Mouse (Mus musculus): ENCODE measurements around the gene Irs1. TPM values are rescaled to one million over a fixed set of nuclear protein-coding genes. Genes with fewer than 3 reads are reported as not detected.
A peak's percentile ranks its signal among the peaks of the same experiment; 100 is the strongest.

Gene Irs1
- total RNA-seq (2021) (10 to 100 TPM in 1 of 2 experiments, 1 to 10 TPM in 1; 9.6 to 15.6 TPM), polyA plus RNA-seq (2012; rRNA removed) (7.2 and 7.5 TPM in 2 replicates)
- long read RNA-seq, full-length matches to known transcripts, result 1 of 2 reads
- long read RNA-seq, partial matches to known transcripts, result 0 of 2 reads
- long read RNA-seq, other reads (novel, unspliced or antisense), result 1 of 2 reads

DNA sequence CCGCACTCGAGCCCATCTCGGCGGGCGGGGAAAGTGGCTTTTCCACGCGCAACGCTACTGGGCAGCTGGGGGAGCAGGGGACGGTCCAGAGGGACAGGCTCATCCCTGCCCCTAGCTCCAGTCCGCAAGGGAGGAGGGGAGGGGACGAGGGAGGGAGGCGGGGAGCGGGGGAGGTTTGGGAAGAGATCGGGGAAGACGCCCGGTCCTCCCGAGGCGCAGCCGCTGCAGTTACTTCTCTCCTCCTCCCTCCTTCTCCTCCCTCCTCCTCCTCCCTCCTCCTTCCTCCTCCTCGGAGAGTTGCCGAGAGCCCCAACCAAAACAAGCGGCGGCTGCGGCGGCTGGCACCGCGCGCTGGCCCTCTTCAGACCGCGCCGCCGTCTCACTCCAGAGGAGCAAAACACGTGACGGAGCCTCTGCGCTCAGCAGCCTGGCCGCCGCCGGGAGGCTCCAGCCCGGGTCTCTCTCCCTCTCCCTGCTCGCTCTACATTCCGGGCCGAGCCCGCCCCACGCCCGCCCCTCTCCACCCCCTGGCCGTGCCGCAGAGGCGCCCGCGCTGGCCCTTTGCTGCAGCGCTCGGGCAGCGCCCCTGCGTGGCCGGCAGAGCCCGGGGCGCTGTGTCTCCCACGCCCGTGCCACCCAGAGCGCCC is at the start of gene Irs1:
Gene Irs1, minus strand, starts transcription at position 266 of the 647 bp plus-strand sequence.
- peak; percentile 95 for DNase-seq

GRCm38 (mm10) chr1:82334506-82334905 is 43.3 kb upstream of the Irs1 start:
- DNase-seq, result no peak

GRCm38 (mm10) chr1:82329954-82330247 is 38.7 kb upstream of the Irs1 start:
- no peak for DNase-seq

DNA sequence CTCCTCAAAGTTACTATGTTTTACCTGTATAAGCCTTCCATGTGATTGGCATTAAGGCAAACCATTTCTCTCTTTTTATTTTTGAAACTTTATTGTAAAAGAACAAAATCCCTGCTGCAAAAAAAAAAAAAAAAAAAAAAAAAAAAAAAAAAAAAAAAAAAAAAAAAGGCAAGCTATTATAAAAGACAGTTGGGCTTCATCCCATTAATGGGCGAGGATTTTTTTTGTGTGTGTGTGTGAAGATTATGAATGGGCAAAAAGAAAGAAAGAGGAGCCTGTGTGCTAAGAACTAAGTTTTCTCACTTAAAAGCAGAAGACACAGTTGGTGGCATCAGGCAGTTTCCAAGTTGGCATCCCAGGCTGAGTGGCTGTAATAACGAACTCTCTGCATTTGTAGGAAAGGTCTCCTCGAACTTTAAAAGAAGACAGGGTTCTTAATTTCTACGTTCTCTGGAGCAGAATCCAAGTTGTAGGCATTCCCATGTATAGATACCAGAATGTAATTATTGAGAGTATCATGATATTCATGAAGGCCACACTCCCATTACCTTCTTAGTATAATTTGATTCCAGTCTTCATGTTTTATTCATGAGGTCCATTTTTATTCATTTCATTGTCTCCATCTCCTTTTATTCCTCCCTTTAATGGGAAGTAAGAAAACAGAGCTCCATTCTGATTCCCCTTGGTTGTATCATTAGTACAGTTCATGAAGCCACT is 38.2 kb upstream of the Irs1 start:
- DNase-seq, result no peak

GRCm38 (mm10) chr1:82328033-82328775 is 37.0 kb upstream of the Irs1 start:
- DNase-seq, result no peak

DNA sequence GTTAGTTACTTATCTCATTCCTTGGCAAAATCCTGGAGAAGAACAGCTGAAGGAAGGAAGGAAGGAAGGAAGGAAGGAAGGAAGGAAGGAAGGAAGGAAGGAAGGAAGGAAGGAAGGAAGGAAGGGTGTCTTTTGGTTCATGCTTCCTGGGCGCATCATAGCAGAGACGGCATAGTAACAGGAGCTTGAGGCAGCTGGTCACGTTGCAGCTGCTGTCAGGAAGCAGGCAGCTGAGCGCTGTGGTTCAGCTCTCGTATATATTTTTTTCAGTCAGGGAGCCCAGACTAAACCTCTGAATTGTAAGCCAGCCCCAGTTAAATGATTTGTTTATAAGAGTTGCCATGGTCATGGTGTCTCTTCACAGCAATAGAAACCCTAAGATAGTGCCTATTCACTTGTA is 34.9 kb upstream of the Irs1 start:
- no peak for DNase-seq

DNA sequence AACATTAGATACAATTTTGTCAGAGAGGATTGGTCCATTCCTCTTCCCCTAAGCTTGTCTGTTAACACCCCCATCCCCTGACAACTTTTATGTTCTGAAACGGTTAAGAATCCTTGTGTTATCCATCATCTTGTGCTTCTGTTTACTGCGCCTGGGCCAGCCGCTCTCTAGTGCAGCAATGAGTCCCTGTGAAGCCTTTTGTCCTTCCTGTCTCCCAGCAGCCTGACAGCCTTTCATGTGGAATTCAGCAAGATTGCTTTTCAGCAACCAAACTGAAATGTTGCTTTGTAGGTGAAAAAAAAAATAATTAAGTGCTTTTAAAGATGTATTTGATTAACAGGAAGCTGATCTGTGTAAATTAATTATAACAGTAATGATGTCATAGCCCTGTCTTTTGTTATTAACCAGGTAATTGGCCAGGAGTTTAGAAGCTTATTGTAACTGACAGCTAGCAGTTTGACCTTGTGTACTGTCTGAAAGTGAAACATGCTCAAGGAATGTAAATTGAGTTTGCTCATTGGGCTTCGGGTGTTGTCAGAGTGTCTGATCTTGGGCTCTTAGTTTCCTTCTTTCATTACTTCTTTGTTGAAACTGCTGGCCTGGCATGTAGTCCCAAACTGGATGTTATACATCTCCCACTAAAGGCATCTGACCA is 33.0 kb upstream of the Irs1 start:
- peak; percentile 9 for DNase-seq

GRCm38 (mm10) chr1:82321441-82321840 is 30.2 kb upstream of the Irs1 start:
- DNase-seq, result no peak

GRCm38 (mm10) chr1:82320864-82321263 is 29.6 kb upstream of the Irs1 start:
- no peak for DNase-seq

DNA sequence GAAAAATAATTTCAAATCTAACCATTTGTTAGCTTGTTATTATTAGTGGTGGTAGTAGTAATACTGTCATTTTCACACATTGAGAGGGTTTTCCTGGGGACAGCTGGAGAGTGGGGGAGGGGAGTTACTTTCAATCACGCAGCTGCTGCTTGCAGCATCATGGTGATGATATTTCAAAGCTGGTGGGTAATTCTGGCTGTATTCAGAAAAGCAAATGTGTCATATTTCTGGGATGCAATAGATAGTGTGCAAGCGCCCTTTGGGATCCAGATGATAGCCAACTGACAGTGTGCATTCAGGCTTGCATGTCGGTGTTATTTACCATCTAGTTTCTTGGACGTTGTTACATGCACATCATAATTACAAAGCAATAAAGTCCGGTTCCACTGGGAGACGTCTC is 29.2 kb upstream of the Irs1 start:
- DNase-seq, result no peak

GRCm38 (mm10) chr1:82316746-82317126 is 25.5 kb upstream of the Irs1 start:
- no peak for DNase-seq

- DNase-seq, result peak; percentile 96
Measured at GRCm38 (mm10) chr1:82316111-82316745, 25.0 kb upstream of the Irs1 start, which contains the start of gene Rhbdd1. Rhbdd1 (plus strand) TSS chr1:82316452.

- no peak for DNase-seq
Measured at GRCm38 (mm10) chr1:82304483-82304882, 13.3 kb upstream of the Irs1 start.

GRCm38 (mm10) chr1:82298586-82298985 is 7.4 kb upstream of the Irs1 start:
- no peak for DNase-seq

- peak; percentile 37 for DNase-seq
Measured at GRCm38 (mm10) chr1:82294102-82294501, 2.9 kb upstream of the Irs1 start.

GRCm38 (mm10) chr1:82292771-82293170 is 1.6 kb upstream of the Irs1 start:
- DNase-seq, result peak; percentile 65

DNA sequence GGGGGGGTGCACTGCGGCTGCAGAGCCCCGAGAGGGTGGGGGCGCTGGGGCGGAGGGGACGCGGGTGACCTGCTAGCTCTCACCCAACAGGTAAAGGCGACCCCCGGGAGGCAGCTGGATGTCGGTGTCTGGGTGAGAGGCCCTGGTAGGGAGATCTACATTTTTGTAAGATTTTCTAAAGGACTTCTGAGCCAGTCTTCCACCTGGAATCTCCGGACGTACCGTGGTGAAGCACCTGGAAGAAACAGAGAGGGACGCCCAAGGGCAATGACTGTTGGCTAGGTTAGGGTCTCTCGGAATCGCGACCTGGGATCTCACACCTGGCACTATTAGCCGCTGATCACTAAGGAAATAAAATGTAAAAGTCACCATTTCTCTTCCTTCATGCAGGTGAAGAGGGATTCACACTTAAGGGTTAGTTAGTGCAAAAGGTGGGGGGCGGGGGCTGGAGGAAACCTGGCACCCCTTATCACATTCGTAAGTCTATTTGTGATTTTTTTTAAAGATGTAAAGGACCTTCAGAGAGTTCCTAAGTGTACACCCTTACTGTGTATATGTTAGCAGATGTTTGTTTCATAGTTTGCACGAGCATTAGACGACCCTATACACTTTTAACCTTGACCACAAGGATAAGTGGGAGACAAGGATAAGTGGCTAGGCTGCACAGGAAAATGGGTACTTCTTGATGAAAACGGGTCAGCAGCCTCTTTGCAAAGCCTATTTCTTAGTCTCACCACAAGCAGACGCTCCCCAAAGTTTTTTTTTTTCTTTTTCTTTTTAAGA is 905 bp upstream of the Irs1 start:
- DNase-seq, result no peak

- peak; percentile 92 for DNase-seq
Measured at GRCm38 (mm10) chr1:82290723-82291150, 479 bp downstream of the Irs1 start.

DNA sequence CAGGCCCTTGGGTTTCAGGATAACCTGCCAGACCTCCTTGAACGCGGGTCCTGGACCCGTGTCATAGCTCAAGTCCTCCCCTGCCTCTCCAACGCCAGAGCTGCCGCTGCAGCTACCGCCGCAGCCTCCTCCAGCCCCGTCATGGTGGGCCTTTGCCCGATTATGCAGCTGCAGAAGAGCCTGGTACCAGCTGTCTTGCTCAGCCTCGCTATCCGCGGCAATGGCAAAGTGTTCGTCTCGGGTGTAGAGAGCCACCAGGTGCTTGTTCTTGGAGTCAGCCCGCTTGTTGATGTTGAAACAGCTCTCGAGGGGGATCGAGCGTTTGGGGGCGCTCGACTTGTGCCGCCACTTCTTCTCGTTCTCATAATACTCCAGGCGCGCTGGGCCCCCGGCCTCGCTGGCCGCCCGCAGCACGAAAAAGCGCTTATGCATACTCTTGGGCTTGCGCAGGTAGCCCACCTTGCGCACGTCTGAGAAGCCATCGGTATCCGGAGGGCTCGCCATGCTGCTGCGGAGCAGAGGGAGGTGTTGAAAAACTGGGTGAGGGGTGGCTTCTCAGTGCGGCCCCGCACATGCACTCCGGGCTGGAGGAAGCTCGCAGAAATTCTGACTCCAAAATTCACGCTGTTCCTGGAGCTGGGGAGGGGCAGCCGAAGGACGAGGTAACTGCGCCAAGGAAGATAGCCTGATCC is 1.1 kb downstream of the Irs1 start:
- DNase-seq, result peak; percentile 68

Data from adrenal gland, adult 2 months (tissue).